Mouse (Mus musculus): ENCODE results near the gene Eif2a. TPM values are rescaled to one million over a fixed set of nuclear protein-coding genes. Genes with fewer than 3 reads are reported as not detected.

Gene Eif2a
- polyA plus RNA-seq (2014; fragmentation: Illumina TruSeq; extraction: RNeasy Lipid Tissue Mini Kit (QIAGEN cat#74804); ENCODE audit: low read depth, low replicate concordance), result 45.7 TPM

GRCm38 (mm10) chr3:58525652-58526407 lies at the start of gene Eif2a, which contains the start of gene Serp1:
Gene Eif2a (plus strand): TSS chr3:58525821.
Gene Serp1 (minus strand): TSS chr3:58525892.

GRCm38 (mm10) chr3:58576137-58577066 lies 50.8 kb downstream of the Eif2a start, which contains the start of gene Selenot:
Gene Selenot (plus strand): TSS chr3:58576636.

Other genes starting within 250 kb of the Eif2a start
- gene Tsc22d2, start 111.1 kb upstream of the Eif2a start, polyA plus RNA-seq (2014; fragmentation: Illumina TruSeq; extraction: RNeasy Lipid Tissue Mini Kit (QIAGEN cat#74804); ENCODE audit: low read depth, low replicate concordance), result 11.5 TPM
- gene Serp1, start 71 bp downstream of the Eif2a start, polyA plus RNA-seq (2014; fragmentation: Illumina TruSeq; extraction: RNeasy Lipid Tissue Mini Kit (QIAGEN cat#74804); ENCODE audit: low read depth, low replicate concordance), result 14.3 TPM
- 128 TPM for gene Selenot, start 50.8 kb downstream of the Eif2a start, polyA plus RNA-seq (2014; fragmentation: Illumina TruSeq; extraction: RNeasy Lipid Tissue Mini Kit (QIAGEN cat#74804); ENCODE audit: low read depth, low replicate concordance)
- gene Erich6, start 111.4 kb downstream of the Eif2a start, polyA plus RNA-seq (2014; fragmentation: Illumina TruSeq; extraction: RNeasy Lipid Tissue Mini Kit (QIAGEN cat#74804); ENCODE audit: low read depth, low replicate concordance), result 0.21 TPM
- 9.8 TPM for gene Siah2, start 166.6 kb downstream of the Eif2a start, polyA plus RNA-seq (2014; fragmentation: Illumina TruSeq; extraction: RNeasy Lipid Tissue Mini Kit (QIAGEN cat#74804); ENCODE audit: low read depth, low replicate concordance)

All from heart, adult 10 weeks (tissue).